Mouse (Mus musculus): ENCODE results near the gene Mepce.
"Not testable (repeated sequence)": the region's sequence is repeated elsewhere in the genome, so short reads cannot be mapped to it uniquely, and the experiment has no call there.

The Mepce gene

DNA sequence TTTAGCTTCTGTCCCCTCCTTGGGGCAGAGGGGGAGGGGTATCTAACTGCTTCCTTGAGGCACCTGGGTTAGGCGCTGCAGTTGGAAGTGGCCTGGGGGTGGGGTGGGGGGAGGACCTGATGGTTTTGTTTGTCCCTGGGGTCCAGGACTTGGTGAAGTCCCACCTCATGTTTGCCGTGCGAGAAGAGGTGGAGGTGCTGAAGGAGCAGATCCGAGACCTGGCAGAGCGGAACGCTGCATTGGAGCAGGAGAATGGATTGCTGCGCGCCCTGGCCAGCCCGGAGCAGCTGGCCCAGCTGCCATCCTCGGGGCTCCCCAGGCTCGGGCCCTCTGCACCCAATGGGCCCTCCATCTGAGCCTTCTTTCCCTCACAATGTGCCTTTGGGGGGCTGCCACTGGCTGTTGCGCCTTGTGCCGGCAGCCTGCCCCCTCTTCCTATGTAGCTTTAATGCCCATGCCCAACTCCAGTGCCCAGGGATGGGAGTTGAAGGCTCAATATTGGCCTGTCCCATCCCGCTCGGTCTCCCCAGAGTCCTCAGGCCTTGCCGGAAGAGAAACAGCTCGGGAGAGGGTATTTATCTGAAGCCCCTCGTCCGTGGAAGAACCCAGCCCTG is 28.4 kb downstream of the Mepce start:
- DNase-seq (ENCODE audit: low spot score) = peak; percentile 52

DNA sequence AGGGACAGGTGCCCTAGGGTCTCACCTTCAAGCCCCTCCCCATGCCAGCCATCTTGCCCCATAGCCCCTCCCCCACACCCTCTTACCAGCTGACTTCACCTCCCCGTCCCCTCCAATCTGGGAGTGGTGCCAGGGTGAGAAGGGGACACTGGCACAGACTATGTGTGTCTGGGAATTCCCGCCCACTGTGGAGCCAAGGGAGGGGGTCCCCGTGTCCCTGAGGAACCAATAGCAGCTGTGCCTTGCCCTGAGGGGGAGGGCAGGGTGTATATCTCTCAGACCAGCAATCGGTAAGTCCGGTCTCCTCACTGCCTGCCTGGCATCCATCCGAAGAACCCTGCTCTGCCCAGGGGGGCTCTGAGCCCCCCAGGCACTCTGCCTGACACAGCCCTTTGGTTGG is 29.6 kb downstream of the Mepce start:
- DNase-seq (ENCODE audit: low spot score) = peak; percentile 82

DNA sequence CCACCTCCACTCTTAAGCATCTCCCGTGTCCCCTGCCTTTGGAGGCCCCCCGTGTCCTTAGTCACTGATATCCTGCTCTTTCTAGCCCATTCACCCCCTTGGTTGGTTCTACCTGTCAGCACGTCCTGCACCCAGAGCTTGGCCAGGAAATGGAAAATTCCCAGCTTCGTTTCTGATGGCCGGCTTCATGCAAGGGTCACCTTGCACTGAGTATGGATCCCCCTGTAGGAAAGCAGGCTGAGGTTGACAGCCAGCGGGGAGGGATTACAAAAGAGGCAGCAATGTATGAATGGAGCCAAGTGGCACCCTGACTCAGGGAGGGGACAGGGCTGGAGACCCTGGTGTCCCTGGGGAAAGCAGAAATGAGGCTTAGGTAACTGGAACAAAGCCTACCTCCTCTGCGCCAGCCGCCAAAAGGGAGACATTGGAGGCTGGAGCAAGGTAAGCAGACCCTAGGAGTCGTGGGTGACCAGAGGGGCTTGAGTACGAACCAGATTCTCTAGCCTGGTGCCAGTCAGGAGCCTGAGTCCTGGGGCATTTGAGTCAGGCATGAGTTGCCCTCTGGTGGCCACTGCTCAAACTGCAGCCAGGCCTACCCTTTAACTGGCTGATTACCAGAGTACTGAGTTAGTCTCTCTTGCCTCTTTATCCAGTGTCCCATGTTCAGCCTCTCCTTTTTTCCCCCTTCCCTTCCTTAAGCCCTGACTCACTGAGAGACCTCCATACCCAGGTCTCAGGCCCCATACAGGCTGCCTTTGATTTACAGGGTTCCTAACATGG is 30.4 kb downstream of the Mepce start:
- peak; percentile 92 for DNase-seq (ENCODE audit: low spot score)

DNA sequence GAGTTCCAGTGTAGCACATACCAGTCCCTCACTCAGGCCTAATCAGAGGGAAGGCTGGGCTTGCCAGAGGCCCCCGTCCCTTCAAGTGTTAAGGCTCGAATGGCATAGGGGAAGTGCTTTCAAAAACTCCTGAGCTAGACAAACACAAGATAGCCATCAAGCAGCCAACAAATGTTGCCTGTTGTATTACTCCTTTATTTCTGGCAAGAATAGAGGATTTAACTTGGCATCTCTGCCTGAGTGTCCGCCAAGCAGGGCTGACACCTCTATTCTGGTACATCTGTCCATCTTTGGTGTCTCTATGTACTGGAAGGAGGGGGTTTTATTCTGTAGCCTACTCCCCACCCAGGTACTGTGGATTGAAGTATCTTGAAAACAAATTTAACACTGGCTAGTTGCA is 31.3 kb downstream of the Mepce start:
- no peak for DNase-seq (ENCODE audit: low spot score)

DNA sequence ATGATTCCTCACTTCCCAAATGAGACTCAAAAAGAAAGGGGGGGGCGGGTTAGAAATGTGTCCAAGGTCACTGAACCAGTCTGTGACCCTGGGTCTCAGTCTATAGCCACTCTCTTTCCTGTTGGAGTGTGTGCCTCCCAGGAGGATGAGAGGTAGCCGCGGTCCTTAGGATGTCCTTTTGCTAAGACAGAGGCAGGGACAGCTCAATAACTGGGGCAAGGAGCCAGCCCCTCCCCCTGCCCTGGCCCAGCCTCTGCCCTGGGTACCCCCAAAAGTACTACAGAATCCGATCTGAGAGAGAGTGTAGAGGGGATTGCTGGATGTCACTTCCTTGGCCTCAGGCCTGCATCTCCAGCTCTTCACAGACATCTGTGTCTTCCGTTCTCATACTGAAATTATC is 32.0 kb downstream of the Mepce start:
- DNase-seq (ENCODE audit: low spot score) = peak; percentile 51

DNA sequence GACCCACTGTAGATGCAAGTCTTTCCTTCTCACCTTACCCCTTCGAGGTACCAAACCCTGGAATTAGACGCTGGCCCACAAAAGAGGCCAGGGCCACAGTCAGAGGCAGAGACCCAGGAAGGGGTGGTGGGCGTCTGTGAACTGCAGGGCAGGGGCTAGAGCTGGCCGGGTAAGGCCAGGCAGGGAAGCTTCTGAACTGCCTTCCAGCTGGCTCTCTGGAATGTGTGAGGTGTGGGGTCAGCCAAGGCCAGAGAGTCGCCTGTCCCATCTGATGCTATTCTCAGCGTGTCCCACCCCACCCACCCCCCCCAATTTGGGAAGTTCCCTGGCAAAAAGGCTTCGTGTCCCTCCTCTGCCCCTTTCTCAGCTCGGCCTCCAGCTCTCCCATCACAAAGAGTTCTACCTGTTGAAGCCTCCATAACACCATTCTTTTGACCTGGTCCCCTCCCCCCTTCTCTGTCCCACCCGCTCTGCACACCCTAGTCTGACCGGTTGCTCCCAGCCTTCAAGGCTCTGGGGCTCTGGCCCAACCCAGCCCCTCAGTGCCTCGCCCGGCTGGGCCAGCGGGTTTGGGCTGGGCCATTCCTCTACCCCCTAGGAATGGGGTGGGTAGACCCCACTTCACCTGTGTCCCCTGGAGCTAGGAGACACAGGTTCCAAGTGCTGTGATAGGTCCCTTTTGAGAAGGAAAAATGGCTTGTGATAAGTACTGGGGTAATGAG is 34.2 kb downstream of the Mepce start:
- no peak for DNase-seq (ENCODE audit: low spot score)

DNA sequence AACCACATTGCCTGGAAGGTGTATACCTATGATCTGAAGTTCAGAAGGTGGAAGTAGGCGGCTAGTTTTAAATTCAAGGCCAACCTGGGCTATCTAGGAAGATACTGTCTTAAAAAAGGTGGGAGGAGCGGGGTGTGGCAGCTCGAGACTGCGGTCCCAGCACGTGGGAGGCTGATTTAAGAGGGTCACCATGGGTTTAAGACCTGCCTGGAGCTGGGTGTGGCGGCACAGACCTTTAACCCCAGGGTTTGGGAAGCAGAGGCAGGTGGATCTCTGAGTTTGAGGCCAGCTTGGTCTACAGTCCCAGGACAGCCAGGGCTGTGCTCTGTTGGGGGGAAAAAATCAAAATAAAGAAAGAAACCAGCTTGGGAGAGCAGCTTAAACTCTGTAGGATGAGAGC is 35.5 kb downstream of the Mepce start:
- no peak for DNase-seq (ENCODE audit: low spot score)

DNA sequence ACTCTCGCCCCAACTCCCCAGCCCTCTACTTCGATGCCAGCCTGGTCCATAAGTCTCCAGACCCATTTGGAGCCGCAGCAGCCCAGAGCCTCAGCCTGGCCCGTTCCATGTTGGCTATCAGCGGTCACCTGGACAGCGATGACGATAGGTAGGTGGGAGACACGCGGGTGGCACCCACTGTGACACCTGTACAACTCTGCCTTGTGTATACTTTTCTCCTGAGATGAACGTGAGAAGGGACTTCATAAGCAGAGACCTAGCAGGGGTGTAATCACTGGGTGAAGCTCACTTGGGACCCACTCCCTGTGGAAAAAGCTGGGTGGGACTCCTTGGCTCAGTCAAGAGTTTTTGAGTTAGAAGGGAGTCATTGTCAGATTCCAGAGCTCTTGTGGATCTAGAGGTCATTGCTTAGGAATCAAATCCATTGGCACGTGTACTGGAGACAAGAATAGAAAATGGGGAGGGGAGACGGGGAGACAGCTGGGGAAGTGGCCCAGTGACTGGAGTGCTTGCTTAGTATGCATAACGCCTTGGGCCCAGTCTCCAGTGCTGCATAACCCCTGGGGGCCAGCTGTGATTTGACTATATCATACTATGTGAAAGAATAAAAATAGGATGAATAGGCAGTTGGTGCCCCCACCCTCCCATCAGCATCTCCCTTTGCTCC is 36.1 kb downstream of the Mepce start:
- no peak for DNase-seq (ENCODE audit: low spot score)

DNA sequence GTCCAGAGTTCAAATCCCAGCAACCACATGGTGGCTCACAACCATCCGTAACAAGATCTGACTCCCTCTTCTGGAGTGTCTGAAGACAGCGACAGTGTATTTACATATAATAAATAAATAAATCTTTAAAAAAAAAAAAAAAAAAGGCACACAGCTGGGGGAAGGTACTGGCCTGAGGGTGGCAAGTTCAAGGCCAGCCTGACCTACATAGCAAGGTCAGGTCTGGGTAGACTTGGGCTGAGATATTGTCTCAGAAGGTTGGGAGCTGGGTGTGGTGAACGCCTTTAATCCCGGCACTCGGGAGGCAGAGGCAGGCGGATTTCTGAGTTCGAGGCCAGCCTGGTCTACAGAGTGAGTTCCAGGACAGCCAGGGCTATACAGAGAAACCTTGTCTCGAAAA is 37.2 kb downstream of the Mepce start:
- DNase-seq (ENCODE audit: low spot score) = not testable (repeated sequence)

DNA sequence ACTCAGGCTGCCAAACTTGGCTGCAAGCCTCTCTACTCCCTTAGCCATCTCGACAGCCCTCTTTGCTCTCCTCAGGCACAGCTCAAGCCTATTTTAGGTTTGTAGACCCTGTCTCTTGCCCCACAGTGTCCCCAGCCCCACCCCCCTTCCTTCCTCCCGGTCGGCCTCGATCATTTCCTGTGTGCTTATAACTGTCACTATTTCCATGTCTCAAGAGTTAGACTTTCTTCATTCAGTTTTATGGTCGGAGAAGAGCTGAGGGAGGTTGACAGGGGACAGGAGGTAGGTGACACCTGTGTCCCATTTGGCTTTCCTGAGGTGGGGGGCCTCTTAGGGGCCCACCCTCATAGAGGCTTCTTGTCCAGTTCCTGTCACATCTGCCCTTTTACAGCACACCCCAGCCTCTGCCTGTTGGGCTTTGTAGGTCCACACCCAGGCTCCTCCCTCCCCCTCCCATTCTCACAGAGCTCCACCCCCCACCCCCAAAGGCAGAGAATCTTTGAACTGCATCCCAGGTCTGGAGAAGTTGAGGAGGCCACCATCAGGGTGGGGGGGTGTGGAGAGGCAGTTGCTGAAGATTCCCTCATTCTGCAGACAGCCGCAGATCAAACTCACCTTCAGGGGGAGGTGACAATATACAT is 38.1 kb downstream of the Mepce start:
- DNase-seq (ENCODE audit: low spot score) = no peak

DNA sequence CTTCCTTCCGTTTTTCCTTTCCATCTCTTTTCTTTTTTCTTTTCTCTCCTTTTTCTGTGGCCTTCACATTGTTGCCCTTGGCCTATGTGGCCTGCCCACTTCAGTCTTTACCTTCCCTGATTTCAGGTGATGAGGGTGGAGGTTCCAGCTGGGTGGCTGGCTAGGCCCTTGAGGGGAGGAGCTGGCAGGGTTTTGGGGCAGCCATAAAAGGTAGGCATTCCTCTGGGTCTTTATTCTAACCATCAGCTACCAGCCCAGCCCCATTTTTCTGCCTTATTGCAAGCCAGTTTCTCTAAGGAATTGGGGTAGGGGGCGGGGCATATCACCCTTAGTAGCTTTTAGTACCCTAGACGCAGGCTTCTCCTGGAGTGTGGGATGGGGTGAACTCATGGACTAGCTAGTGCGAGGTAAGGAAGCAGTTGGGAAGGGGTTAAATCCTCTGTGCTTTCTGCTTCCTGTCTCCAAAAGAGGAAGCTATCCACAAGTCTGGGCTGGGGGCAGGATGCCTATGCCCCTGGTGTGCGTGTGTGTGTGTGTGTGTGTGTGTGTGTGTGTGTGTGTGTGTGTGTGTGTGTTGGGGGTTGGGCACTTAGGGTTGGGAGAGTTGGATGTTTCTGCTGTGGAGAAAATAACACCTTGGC is 39.2 kb downstream of the Mepce start:
- peak; percentile 49 for DNase-seq (ENCODE audit: low spot score)

DNA sequence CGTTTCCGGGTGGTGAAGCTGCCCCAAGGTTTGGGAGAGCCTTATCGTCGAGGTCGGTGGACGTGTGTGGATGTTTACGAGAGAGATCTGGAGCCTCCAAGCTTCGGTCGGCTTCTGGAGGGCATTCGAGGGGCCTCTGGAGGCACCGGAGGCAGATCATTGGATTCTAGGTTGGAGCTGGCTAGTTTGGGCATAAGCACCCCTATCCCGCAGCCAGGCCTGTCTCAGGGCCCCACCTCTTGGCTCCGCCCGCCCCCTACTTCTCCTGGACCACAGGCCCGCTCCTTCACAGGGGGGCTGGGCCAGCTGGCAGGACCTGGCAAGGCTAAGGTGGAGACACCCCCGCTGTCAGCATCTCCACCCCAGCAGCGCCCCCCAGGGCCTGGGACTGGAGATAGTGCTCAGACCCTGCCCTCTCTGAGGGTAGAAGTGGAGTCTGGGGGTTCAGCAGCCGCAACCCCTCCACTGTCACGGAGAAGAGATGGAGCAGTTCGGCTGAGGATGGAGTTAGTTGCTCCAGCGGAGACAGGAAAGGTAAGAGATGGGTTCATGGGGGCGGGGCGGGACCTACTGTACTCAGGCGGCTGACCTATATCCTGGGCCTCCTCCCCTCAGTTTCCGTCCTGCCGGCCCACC is 40.0 kb downstream of the Mepce start:
- DNase-seq (ENCODE audit: low spot score) = peak; percentile 73

DNA sequence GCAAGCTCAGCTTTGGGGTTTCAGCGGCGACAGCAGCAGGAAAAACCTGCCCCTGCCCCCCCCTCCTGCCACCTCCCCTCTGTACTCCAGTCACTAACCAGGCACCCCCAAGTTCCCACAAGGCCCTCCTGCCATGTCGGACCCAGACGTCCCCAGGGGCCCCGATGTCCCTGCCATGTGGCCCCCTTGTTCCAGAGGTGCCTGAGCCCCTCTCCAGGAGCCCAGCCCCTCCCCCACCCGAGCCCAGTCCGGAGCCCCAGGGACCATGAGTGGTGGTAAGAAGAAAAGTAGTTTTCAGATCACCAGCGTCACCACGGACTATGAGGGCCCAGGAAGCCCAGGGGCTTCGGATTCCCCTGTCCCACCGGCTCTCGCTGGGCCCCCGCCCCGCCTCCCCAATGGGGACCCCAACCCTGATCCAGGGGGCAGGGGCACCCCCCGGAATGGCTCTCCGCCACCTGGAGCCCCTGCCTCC is 40.6 kb downstream of the Mepce start:
- peak; percentile 79 for DNase-seq (ENCODE audit: low spot score)

DNA sequence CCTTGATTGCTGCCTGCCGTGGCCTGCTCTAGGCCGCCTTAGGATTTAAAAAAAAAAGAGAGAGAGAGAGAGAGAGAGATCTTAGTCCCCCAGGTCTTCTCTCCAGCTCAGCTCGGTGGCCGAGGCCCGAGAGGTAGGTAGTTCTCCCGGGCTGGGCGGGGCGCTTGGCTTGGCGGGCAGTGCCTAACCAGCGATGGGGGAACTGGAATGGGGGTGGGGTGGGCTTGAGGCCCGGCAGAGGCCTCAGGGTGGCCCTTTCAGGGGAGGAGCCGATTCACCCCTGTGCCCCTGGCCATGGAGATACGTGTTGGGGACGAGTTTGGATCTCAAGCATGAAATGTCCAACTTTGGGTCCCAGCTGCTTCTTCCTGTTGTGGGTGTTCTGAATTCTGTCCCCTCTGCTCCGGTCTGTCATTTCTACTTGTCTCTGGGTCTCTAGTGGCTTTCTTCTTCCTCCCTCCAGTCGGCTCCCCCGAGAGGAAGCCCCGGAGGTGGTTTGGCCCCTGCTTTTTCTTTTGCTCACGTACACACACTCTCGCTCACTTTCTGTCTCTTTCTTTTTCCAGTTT is 41.1 kb downstream of the Mepce start:
- peak; percentile 87 for DNase-seq (ENCODE audit: low spot score)

DNA sequence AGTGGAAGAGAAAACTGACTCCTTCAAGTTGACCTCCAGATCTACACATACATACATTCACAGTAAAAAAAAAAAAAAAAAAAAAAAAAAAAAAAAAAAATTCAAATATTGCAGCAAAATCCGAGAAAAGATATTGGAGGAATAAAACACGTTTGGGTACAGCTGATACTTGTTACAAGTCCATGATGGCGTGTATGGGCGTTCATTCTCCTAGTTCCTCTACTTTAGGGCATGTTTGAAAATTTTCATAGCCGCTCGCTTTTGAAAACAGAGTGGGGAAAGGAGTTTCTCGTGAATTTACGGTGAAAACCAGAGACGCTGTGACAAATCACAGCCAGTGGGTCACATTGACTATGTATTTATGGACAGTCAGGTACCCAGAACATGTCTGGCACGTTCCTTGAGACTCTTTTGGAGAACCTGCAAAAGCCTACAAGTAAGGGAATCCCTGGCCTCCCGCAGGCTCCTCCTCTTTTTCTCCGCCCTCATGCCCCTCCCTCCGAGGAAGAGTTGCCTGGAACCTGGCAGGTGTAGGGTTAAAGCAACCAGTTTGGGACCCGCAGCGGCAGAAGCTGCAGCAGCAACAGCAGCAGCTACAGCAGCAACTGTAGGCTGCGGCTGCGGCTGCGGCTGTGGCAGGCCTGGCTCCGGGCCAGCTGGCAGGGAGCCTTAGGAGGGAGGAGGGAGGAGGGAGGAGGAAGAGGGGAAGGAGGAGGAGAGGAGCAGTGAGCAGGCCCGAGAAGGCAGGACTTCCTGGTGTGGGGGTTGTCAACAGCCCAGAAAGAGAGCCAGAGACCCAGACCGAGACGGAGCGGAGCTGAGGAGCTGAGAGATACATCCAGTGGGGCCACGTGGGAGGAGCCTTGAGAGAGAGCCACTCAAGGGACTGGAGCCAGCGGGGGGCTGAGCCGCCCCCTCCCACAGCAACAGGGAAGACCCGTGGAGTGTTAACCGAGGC is 42.0 kb downstream of the Mepce start, which contains the start of gene Tsc22d4:
Gene Tsc22d4, plus strand, starts transcription at position 517 of the 958 bp plus-strand sequence.
- DNase-seq (ENCODE audit: low spot score) = peak; percentile 96

DNA sequence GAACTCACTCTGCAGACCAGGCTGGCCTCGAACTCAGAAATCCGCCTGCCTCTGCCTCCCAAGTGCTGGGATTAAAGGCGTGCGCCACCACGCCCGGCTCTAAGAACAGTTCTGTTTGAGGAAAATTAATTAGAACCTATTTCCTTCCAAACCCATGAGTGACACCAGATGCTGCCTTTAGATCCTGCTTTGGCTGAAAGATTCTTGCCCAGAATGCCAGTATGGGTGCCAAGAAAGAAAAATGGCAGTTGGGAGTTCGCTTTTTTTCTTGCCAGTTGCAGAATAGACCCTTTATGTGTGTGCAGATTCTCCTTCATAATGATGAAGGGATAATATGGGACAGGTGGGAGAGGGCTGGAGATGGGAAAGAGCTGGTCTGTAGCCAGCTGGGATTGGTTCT is 43.3 kb downstream of the Mepce start:
- DNase-seq (ENCODE audit: low spot score) = no peak

DNA sequence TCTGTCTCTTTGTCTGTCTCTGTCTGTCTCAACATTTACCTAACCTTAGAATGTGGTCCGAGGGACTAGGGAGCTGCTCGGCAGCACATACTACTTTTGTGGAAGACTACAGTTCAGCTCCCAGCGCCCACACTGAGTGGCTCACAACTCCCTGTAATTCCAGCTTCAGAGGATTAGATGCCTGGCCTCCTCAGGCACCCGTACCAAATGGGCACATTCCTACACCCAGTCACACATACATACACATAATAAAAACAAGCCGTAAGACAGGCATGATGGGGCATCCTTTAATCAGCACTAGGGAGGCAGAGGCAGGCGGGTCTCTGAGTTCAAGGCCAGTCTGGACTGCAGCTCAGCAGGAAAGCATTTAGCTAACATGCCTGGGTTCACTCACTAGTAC is 44.6 kb downstream of the Mepce start:
- no peak for DNase-seq (ENCODE audit: low spot score)

DNA sequence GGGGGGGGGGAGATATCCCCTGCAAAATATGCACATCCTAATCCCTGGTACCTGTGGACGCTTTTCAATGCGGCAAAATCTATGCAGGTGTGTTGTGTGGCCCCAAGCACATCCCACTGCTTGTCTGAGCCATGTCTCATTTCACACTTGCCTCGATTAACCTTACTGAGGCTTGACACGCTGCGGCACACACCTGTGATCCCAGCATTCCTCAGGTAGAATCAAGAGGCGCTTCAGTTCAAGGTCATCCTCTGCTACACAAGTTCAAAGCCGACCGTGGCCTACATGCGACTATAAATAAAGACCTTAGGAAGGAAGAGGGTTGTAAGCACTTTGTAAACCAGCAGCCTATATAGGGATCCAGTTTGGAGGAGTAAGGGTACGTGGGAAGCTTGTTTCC is 45.4 kb downstream of the Mepce start:
- no peak for DNase-seq (ENCODE audit: low spot score)

Measured in testis, postnatal 10 days (tissue).